Mouse (Mus musculus) lung, postnatal 25 days (tissue): Measurements from ENCODE around the gene Xdh.
A peak's percentile ranks its signal among the peaks of the same experiment; 100 is the strongest.
"Not testable (repeated sequence)": the region's sequence is repeated elsewhere in the genome, so short reads cannot be mapped to it uniquely, and the experiment has no call there.

Experiments
- DNase-seq: peaks from one replicate; pipeline ENCODE4 v3.0.0; 2022; ENCODE audit warnings: low spot score

Gene Xdh

DNA sequence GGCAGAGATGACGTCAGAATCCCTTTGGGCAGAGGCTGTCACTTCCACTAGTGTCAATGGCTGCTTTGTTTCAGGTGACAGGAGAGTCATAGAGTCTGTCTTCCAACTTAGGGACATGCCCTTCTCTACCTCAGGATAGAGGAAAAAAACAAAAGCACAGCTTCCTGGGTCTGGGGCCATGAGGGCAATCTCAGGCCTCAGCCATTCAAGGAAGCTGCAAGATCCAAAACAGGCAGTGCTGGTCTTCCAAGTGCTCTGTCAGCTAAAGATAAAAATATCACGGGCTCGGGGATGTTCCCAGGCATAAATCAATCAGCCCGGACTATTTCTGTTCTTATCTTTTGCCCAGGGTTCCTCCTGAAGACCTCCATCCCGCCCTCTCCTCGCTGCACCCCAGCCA, 68.7 kb downstream of the Xdh start:
- DNase-seq: no peak

DNA sequence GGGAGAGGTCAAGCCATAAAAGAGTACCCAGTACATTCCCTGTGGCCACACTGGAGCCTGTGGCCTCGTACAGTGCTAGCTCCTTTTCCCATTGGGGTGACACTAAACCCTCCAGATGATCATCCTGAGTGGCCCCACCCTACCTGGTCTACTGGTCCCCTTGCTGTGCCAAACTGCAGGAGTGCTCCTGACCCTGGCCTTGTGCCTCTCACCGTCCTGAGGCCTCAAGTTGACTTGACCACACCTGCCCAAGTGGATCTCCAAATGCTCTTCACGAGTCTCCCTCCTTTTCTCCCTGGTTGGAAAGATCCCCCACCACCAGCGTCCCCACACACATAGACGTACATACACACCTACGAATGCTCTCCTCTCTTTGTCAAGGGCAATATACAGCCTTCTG, 69.7 kb downstream of the Xdh start:
- DNase-seq: no peak

DNA sequence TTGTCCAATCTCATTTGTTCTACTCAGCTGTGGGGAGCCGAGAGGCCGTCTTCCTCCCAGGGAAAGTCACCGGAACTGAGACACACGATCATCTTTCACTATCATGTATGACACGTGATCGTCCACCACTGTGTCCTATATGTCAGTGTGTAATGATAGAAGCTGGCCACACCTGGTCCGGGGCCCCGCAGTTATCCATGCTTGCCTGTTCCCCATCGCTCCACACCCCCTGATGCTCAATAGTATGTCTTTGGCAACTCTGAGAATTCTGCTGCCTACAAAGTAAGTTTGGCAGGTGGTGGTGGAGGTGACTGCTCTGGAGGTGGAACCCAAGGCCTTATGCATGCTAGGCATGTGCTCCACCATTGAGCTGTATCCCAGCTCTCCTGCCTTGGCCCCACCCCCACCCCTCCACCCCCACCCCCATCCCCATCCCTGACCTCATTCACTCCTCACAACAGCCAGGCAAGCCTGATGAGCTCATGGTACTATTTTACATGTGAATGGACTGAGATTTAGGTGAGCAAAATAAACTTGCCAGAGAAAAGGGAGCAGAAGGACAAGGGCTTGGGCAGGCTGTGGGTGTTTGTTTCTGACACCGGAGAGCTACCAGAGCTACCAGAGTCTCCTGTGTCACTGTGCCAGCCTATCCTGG, 70.6 kb downstream of the Xdh start:
- DNase-seq: no peak

DNA sequence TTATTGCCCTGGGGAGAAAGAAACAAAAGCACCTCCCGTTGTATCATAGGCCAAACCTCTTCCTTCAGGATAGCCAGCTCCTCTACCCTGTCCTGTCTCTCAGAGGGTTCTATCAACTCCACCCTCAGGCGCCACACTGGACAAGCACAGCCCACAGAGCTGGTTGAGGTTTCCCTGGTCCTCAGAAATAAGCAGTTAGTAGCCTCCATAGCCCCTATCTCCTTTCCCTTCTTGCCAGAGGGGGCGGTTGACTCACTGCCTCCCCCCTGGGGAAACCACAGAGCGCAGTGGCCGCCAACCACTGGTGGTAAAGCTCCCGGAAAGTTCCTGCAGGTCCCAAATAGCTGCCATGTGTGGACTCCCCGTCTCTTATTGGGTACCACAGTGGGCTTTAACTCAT, 74.3 kb downstream of the Xdh start:
- DNase-seq: no peak

DNA sequence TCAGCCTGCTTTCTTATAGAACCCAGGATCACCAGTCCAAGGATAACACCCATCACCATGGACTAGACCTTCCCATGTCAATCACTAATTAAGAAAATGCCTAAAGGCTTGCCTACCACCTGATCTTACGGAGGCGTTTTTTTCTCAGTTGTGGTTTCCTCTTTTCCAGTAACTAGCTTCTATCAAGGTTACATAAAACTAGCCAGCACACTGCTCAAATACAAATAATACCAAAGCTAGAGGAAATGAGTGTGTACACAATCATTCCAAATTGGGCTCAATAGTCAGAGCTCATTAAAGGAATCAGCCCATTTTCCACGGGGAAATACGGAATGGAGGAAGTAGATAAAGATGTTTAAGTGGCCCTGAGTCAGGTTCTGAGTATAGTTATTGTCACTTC, 74.7 kb downstream of the Xdh start:
- DNase-seq: no peak

DNA sequence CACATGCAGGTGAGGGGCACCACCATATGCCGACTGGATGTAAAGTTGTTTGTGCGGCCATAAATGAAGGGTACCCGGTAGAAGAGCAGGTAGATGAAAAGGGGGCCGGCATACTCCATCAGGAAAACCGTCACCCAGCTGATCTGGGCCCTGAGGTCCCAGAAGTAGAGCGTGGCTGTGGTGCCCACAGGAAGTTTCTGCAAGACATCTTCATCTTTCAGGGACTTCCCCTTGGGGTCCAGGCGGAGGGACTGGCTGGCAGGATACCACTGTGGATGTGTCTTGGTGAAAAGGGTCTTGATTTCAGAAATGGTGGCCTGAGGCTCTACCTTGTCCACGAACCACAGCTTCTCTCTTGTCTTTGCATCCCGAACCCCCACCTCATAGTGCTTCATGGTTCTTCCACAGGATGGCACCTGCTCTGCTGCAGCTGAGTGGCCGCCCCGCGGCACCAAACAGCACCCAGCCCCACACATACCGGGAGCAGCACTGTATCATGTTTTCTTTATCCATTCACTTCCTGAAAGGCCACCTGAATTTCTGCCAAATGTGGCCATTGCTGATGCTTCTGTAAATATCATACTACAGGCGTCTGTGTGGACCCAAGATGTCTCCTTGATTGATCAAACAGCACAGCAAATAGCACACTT, 78.9 kb downstream of the Xdh start:
- DNase-seq: no peak

DNA sequence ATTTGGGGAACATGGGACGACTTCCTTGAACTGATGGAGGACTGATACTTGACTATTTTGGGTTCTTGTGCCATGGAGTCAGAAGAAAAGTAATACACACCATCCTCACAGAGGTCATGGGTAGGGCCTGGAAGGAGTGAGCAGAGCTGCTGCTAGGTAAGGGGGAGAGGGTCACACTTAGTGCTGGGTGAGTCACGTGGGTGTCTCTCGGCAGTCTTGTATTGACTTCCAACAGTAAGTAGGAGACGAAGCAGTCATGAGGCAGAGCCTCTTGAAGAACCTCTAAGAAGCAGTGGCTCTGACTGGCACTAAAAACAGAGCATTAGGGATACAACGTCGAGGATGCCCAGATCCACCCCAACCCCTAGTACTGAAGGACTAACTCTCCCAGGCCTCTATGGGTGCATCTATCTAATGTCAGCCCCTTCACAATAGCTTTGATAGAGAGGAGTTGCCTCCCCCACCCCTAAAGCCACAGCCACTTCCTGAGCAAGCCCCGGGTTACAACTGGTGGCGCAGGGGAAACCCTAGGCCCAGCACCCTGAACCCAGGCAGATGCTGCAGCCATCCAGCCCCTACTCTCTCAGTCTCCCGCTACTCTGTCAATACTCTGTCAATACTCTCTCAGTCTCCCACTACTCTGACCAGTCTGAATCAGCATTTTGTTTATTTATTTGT, 80.8 kb downstream of the Xdh start:
- DNase-seq: peak; percentile 20

DNA sequence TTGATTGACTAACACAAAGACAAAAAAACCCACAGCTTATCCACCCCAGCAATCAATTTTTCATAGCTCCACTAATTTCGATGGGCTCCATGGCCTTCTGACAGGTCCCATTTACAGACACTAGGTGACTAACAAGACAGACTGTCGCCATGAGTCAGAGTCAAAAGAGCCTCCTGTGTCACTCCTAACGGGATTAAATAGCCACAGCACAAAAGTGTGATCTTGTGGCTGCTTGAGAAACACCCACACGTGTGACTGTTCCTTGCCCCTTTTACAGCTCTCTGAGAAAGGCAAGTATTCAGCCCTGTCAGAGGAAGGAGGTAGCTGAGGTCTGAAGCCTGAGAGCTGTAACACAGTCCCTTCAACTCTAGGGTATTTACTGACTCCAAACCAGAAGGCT, 96.3 kb downstream of the Xdh start:
- no peak for DNase-seq

DNA sequence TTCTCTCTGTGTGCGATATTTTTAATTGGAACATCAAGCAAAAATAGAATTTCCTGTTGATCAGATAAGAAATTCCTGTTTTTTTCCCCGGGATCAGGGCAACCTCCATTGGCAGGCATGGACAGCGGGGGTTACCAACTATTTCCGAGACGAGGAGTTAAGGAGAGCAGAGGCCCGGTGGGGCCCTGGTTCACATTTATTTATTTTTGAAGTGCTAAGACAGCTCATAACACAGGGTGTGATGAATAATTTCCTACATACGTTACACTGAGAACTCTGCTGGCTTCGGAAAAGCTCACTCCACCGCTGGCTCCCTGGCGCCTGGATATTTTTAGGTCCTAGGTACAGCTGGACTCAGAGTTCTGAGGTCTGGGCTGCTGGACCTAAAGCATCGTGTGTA, 97.0 kb downstream of the Xdh start:
- DNase-seq: no peak

DNA sequence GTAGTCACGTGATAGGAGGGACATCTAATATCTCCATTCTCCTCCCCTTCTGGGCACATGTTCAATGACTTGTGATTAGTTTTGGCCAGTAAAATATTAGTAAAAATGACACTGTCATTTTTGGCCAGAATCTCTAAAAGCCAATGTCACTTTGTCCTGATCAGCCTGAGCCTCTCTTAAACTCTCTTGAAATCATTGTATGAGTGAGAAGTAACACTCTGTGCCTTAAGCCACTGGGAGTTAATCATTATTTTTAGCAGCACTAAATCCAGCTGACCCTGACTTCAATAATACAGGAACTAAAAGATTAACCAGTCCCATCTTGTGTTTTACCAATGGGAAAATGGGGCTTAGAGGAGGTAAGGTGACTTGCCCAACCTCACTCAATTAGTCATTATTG, 102.6 kb downstream of the Xdh start:
- no peak for DNase-seq

DNA sequence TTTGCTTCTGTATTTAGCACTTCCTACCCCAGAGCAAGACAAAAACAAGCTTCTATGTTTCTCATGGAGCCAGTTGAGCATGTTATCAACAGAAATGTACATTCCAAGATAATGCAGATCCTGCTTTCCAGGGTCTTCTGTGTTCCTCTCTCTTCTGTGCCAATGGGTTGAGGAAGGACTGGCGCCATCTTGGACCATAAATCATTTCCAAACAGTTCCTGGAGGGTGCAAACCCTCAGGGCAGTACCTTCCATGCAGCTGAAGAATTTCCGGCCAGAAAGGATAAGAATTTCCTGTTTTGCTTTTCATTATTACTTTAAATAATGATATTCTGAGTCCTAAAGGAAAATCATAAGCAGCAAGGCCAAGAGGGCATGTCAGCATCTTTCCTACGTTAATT, 104.4 kb downstream of the Xdh start:
- no peak for DNase-seq

DNA sequence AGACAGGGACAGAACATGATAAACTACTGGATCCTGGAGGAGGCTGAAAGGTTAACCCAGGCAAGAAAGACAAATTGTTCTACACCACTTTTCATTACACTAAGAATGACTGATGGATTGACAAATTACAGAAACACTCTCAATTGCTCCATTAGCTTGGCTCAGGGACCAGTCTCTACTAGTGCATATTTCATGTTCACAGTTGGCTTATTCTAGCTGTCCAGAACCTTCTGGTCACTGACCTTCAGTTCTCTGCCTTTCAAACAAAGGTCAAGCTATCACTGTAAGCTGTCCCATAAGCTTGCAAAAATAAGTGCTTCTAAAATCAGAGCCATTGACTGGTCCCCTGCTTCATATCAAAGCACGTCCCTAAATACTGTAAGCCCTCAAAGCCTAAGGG, 107.0 kb downstream of the Xdh start:
- no peak for DNase-seq

DNA sequence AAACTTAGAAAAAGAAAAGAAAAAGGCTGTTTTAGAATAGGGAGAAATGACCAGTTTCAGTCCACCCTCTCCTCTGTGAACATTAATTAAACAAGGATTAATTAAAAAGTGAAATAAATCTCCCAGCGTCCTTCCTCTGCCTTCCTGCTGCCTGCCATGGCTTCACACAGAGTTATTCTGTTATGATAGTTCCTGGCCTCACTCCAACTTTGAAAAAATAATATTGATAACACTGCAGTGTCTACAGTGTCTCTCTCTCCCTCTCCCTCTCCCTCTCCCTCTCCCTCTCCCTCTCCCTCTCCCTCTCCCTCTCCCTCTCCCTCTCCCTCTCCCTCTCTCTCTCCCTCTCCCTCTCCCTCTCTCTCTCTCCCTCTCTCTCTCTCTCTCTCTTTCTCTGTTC, 110.1 kb downstream of the Xdh start:
- not testable (repeated sequence) for DNase-seq

DNA sequence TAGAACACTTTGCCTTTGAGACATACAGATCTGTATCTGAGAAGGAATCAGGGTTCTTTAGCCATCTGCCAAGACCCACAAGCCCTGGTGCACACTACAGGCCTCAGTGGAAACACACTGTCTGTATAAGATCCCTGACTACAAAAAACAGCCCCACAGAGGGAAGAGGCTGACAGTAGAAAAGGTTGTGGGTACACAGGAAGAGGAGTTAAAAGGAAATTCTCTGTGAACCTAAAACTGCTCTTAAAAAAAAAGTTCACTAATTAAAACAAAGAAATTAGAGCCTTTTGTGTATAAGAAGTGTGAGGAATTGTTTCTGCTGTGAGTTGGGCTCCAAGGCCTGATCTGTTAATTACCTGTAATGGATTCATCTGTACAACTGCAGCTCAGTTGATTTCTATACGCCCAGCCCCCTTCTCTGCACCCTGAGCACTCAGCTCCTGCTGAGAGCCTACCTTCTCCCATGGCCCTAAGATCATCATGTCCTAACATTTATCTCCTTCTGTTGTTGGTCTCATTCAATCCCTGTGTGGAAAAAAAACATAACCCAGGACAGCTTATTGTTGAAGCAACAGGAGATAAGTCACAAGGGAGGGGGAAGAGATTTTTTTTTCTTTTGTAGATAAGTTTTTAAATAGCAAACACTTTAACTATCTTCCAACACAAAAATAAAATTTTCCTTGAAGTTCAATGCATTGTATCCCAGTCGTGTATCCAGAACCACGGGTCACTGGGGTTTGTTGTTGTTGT, 110.7 kb downstream of the Xdh start:
- DNase-seq: no peak

DNA sequence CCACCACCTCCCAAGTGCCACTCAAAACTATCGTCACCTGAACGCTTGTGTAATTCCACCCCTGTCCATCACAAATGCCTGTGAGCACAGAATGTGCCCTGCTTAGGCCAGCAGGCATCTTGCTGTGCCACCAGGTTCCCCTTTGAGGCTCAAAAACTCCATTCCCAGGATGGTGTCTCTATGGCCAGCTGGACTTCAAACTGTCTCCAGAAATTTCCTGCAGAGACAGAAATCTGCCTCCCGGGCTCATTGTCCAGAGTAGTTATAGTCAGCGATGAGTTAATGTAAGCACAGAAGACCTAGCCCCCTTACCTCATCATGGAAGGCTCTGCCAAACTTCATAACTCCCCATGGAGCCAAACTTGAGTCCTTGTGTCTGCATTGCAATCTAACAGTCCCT, 112.8 kb downstream of the Xdh start:
- no peak for DNase-seq

DNA sequence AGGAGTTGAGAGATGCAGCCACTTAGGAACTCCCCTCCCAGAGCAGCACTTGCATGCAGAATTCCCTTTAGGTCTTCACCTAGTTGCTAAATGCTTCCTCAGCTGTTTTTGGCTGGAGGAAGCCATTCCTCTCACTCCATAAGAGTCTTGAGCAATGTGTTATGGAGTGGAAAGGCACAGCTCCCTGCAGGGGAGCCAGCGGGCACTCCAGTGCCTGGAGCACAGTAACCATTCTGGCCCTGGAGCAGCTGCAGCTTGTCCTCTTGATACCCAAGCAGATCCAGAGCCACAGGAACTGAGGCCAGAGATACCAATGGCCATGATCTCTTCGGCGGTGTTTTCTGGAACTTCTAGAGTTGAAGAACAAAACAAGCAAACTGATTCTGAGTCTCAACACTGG, 113.4 kb downstream of the Xdh start:
- DNase-seq: peak; percentile 39
